Mouse (Mus musculus) olfactory bulb, adult 2 months (tissue): ENCODE results near the gene Hopx.

ENCODE experiments used
- CTCF ChIP-seq: fragments of 200-500 bp; IDR thresholded peaks from 2 replicates; pipeline ENCODE4 v1.5.1; 2012; ENCODE audit warnings: low read depth, mild to moderate bottlenecking, low read length, moderate library complexity; ENCODE audit not compliant: insufficient read depth
- POLR2A ChIP-seq: fragments of 200-500 bp; IDR thresholded peaks from 2 replicates; pipeline ENCODE4 v1.6.1; 2012; ENCODE audit warnings: mild to moderate bottlenecking, low read depth, low read length, moderate library complexity; ENCODE audit not compliant: insufficient read depth

- TF ChIP-seq POLR2A, result no peak
- TF ChIP-seq CTCF, result no peak
Observed at GRCm38 (mm10) chr5:77143076-77143475, 28.2 kb upstream of the Hopx start.
